Mouse (Mus musculus) CD4-positive, CD25-positive, alpha-beta regulatory T cell, adult 2 months (primary cell): ENCODE data around the gene Gngt2.
A peak's percentile ranks its signal among the peaks of the same experiment; 100 is the strongest.

ENCODE experiments used
- DNase-seq: peaks from one replicate; pipeline ENCODE4 v3.0.0-alpha.2; 2012; ENCODE audit warnings: low read depth, low spot score

The Gngt2 gene

GRCm38 (mm10) chr11:95826317-95827167 lies 10.5 kb upstream of the Gngt2 start:
- DNase-seq: no peak

- DNase-seq: no peak
These were observed 9.9 kb upstream of the Gngt2 start for GRCm38 (mm10) chr11:95827168-95827447.

GRCm38 (mm10) chr11:95827464-95828085 lies 9.4 kb upstream of the Gngt2 start:
- peak; percentile 84 for DNase-seq

DNA sequence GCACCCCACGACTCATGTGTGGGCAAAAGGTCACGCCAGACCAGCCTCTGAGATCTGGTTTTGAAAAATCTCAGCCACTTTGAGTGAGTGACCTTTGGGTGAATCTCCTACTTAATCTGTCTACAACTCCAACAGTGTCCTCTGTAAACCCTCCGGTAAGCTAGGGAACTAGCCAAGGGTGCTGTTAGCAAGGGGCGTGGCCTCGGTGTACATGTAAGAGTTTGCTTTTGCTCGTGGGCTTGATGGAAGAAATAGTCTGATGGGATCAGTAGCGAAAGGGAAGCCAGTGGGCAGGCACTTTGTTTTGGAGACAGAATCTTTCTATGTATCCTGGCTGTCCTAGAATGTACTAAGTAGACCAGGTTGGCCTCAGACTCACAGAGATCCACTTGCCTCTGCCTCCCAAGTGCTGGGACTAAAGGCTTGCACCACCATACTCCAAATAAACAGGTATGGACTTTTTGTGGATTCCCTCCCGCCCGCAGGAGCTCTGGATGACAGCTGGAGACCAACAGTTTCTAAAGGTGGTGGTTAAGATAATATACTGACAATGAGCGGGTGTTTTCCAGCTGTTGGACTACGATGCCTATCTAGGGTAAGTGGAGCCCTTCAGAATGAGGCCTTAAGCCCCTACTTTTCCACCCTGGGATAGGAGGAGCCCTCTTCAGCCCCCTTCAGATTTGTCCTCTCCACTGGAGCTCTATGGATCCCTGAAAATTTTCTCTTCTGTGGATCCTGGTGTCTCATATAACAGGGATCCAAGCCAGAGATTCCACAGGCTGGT lies 8.6 kb upstream of the Gngt2 start:
- DNase-seq: no peak

- no peak for DNase-seq
These were observed 7.4 kb upstream of the Gngt2 start for GRCm38 (mm10) chr11:95829526-95830050.

DNA sequence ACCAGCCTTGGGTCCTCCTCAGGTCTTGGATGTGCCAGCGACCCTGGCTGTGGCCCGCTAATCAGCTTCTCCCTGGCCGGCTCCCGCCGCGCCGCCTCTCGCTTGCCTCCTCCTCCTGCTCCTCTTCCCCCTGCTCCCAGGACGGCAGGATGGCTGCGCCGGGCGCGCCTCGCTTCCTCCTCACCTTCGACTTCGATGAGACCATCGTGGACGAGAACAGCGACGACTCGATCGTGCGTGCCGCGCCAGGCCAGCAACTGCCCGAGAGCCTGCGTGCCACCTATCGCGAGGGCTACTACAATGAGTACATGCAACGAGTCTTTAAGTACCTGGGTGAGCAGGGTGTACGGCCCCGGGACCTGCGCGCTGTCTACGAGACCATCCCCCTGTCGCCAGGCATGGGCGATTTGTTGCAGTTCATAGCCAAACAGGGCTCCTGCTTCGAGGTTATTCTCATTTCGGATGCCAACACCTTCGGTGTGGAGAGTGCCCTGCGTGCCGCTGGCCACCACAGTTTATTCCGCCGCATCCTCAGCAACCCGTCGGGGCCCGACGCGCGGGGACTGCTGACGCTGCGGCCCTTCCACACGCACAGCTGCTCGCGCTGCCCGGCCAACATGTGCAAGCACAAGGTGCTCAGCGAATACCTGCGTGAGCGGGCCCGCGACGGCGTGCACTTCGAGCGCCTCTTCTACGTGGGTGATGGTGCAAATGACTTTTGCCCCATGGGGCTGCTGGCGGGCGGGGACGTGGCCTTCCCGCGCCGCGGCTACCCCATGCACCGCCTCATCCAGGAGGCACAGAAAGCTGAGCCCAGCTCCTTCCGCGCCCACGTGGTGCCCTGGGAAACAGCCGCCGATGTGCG lies 6.4 kb upstream of the Gngt2 start:
- DNase-seq: peak; percentile 51

GRCm38 (mm10) chr11:95831276-95831619 lies 5.8 kb upstream of the Gngt2 start:
- DNase-seq: no peak

GRCm38 (mm10) chr11:95831641-95832040 lies 5.4 kb upstream of the Gngt2 start:
- DNase-seq: peak; percentile 57

DNA sequence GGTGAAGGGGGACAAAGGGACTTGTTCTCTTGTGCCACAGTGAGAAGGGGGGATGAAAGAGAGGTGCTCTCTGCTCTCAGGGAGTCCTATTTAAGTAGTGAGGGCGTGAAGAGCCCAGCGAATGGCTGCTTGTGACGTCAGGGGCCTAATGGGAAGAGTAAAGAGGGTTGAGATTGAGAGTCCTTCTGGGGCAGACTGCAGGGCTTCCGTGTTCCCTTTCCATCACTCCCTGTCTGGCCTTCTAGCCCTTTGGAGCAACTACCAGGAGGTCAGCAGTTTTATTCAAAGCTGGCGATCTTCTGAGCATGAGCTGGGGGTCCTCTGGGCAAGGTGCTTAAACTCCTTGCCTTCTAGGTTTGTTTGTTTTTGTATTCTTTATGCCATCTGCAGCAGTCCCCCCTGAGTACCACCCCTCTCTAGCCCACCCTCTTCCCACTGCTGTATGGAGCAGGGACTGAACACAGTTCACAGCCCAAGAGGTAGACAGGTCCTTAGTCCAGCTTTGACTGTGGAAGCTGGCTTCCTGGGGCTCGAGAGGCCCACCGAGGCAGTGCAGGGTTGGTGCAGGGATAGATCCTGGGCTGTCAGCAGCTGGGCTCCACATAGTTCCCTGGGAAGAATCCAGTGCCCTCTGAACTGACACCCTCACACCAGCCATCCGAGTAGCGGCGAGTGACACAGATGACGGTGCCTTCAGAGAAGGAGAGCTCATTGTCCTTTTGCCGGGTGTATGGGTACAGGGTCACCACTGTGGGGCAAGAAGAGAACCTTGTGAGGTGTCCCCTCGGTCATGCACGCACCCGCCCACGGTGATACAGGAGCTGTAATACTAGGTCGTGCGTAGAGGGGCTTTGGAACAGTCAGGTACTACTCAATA lies 4.6 kb upstream of the Gngt2 start:
- no peak for DNase-seq

DNA sequence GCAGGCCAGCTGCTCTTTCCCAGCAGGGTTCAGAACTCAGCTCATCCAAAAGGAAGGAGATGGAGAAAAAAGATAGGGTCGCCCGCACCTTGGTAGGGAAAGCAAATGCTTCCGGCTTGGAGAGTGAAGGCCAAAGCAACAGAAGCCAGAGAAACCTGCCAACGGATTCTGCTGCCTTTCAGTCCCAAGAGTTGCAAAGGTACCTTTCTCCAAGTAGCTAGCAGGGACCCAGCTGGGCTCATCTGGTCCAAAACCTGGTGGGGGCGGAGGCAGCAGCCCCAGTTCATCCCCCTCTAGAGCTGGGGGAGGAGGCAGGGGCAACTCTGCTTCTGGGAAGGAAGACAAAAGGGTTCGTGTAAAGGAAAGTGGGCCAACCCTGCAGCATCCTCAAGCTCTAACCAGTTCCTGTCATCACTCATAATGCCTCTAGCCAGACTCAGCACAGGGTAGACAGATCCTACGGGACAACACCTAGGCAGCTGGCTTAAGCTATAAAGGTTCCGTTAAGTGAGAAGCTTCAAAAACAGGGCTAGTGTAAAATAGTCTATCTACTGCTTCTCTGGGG lies 3.9 kb upstream of the Gngt2 start:
- DNase-seq: no peak

- peak; percentile 35 for DNase-seq
These were observed 3.3 kb upstream of the Gngt2 start for GRCm38 (mm10) chr11:95833631-95834142.

GRCm38 (mm10) chr11:95834143-95834667 lies 2.8 kb upstream of the Gngt2 start:
- peak; percentile 77 for DNase-seq

GRCm38 (mm10) chr11:95834742-95835710 lies 2.0 kb upstream of the Gngt2 start:
- DNase-seq: peak; percentile 77

GRCm38 (mm10) chr11:95835832-95836231 lies 1.2 kb upstream of the Gngt2 start:
- no peak for DNase-seq

DNA sequence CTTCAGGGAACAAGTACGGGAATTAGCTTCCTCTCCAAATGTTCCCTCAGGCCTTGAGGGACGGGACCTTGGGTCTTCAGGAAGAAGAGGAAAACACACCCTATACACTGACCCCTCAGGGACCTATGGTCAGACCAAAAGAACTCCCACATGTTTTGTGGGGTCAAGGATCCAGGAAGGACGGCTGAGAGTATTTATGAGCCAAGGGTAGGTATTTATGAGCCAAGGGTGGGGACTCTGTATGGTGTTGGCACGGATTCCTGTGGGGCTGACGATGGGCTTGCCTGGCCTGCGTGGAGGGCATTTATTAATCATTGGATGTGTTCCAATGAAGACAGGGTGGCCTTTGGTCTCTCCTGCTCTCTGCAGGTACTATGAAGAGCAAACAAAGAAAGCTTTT lies 583 bp upstream of the Gngt2 start:
- no peak for DNase-seq

DNA sequence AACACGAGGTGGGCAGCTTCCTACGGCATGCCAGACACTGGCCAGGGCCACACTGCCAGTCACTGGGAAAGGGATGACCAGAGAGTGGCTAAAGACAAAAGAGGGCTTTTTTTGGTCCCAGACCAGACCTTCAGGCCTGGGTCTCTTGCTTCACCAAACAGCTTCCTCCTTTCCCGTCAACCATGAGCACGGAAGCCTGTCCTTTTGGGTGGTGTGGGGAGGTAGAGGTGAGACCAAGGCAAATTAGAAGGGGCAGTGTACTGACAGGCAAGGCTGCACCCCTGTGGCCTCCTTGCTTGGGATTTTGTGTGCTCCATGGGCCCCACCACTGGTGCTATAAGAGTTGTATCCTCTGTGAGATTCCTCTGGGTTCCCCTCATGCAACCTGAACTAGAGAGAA lies 1.6 kb downstream of the Gngt2 start:
- DNase-seq: no peak

GRCm38 (mm10) chr11:95838999-95839868 lies 2.2 kb downstream of the Gngt2 start:
- no peak for DNase-seq
